Mouse (Mus musculus): Measurements from ENCODE around the gene Znfx1. TPM values are rescaled to one million over a fixed set of nuclear protein-coding genes. Genes with fewer than 3 reads are reported as not detected.

The Znfx1 gene
- polyA plus RNA-seq, 1 experiment from 2014 or later = 9.8 TPM

DNA sequence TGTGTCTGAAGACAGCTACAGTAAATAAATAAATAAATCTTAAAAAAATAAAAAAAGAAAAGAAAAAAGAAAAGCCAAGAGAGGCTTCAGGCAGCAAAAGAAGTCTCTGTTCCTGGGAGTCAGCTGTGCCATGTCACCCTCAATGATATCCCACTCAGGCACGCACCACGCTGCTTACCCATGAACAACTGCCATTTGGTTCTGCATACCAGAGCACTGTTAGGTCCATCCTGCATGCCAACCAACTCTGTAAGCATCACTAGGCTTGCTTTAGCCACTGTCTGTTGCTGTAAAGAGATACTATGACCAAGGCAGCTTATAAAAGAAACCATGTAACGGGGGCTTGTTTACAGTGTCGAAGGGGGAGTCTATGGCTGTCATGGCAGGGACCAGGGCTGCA is 13.5 kb upstream of the Znfx1 start:
- 95% methylated on average over 4 of the region's 4 CpGs for WGBS
- TF ChIP-seq CTCF (IDR thresholded peaks at IDR 0.05) = no peak
- TF ChIP-seq EP300 (IDR thresholded peaks at IDR 0.05) = no peak
- no peak for ATAC-seq

DNA sequence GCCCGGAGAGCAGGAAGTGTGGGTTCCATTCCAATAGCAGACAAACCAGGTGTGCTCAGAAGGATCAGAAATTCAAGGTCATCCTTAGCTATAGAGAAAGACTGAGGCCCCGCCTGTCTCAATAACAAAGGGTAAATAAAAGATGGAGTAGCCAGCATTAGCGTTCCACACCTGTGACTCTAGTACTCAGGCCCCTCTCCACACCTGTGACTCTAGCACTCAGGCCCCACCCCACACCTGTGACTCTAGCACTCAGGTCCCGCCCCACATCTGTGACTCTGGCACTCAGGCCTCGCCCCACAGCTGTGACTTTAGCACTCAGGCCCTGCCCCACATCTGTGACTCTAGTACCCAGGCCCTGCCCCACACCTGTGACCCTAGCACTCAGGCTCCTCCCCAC is 11.8 kb upstream of the Znfx1 start:
- Histone ChIP-seq H3K9ac (replicated peaks; ENCODE audit: low read depth) (no peak overlapping the region), H3K4me1 (ENCODE audit: insufficient read depth, low read depth, low read length) (peaks cover 4% of the 10 kb centered on the region; the same call in 1 of the 2 replicates), H3K4me2 (replicated peaks; ENCODE audit: low read depth, low read length) (no peak overlapping the region), H3K27me3 (replicated peaks; ENCODE audit: insufficient read depth, low read length) (no peaks in the 10 kb centered on the region), H3K4me3 (ENCODE audit: low read depth, low read length) (no peak overlapping the region), H3K9me3 (ENCODE audit: low read length) (no peaks in the 10 kb centered on the region), H3K36me3 (ENCODE audit: insufficient read depth, low read length) (no peaks in the 10 kb centered on the region), H3K27ac (ENCODE audit: low read length) (no peak overlapping the region)
- DNase-seq (ENCODE audit: low spot score) = no peak
- 86% methylated on average over 5 of the region's 5 CpGs for WGBS
- ATAC-seq = no peak
- TF ChIP-seq CTCF (IDR thresholded peaks at IDR 0.05) (no peak), EP300 (IDR thresholded peaks at IDR 0.05) (no peak)

More for the DNA sequence above, 13.5 kb upstream of the Znfx1 start:
- peaks cover 3% of the 10 kb centered on the region; the same call in 1 of the 2 replicates for H3K4me1 ChIP-seq (ENCODE audit: insufficient read depth, low read depth, low read length)
- no peaks in the 10 kb centered on the region for H3K36me3 ChIP-seq (ENCODE audit: insufficient read depth, low read length)
- no peaks in the 10 kb centered on the region for H3K27me3 ChIP-seq (replicated peaks; ENCODE audit: insufficient read depth, low read length)
- no peak for DNase-seq (ENCODE audit: low spot score)
- no peak overlapping the region for H3K9ac ChIP-seq (replicated peaks; ENCODE audit: low read depth)
- no peaks in the 10 kb centered on the region for H3K9me3 ChIP-seq (ENCODE audit: low read length)
- H3K4me2 ChIP-seq (replicated peaks; ENCODE audit: low read depth, low read length) = no peak overlapping the region
- H3K27ac ChIP-seq (ENCODE audit: low read length) = no peak overlapping the region
- no peak overlapping the region for H3K4me3 ChIP-seq (ENCODE audit: low read depth, low read length)

DNA sequence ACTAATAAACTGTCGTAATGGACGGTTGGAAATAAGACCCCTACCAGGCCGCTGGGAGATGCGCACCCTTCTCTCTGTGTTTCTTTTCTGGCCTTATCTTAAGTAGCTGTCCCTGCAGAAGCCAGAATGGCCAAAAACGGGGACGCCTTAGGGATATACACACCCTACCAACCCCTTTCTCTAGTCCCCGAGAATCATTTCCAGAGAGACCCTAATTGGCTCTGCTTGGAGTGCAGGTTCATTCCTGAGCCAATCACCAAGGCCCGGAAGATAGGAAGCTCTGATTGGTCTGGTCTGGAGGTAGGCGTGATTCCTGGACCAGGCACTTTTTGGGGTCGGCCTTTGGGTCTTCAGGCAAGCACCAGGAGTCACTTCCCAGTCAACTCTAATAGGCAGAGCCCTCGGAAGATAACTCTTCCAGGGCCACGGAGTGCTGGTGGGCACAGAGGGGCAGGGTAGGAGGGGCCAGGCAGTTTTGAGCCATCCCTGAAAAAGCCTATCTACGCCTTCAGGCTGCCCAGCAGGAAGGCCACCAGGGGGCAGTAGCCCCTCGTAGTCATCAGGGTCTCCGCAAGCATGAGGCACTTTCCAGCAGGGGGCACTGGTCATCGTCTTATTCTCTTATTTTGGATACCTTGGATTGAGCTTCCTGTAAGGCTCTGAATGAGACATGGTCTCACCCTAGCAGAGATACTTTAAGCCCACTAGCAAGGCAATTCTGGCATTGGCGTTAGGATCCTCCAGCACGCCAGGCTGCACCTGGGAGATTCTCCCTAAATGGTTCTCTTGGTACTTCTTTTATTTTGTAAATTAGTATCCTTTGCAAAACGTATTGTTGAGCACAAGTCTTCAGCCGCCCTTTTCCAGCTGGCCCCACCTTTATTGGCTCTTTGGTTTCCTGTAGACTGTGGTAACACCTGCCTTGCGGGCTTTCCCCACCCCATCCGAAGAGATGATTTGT is 9.1 kb upstream of the Znfx1 start:
- 9% methylated on average over 22 of the region's 22 CpGs for WGBS
- DNase-seq (ENCODE audit: low spot score) = peak; percentile 95

DNA sequence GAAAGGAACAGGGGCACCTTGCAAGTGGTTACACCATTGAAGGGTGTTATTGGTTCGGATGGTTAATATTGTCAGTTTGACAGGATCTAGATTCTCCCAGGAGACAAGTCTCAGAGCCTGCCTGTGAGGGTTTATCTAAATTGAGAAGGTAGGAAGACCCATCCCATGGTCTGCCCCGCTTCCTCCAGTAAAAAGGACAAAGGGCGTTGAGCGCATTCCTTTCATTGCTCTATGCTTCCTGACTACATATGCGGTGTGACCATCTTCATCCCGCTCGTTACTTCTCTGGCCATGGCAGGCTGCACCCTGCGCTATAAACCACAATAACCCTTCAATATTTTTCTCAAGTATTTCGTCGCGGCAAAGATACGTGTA is 8.4 kb upstream of the Znfx1 start:
- no peak for DNase-seq (ENCODE audit: low spot score)
- H3K27ac ChIP-seq (ENCODE audit: low read length) = no peak overlapping the region
- ATAC-seq = no peak
- peaks cover 4% of the 10 kb centered on the region; the same call in 1 of the 2 replicates for H3K4me1 ChIP-seq (ENCODE audit: insufficient read depth, low read depth, low read length)
- no peaks in the 10 kb centered on the region for H3K9me3 ChIP-seq (ENCODE audit: low read length)
- H3K9ac ChIP-seq (replicated peaks; ENCODE audit: low read depth) = 0 out of 2 replicates have a peak overlapping the region, but pooled peaks have one; percentile 16
- H3K36me3 ChIP-seq (ENCODE audit: insufficient read depth, low read length) = no peaks in the 10 kb centered on the region
- no peak for TF ChIP-seq CTCF (IDR thresholded peaks at IDR 0.05)
- no peaks in the 10 kb centered on the region for H3K27me3 ChIP-seq (replicated peaks; ENCODE audit: insufficient read depth, low read length)
- H3K4me3 ChIP-seq (ENCODE audit: low read depth, low read length) = peak overlapping the region; percentile 35
- H3K4me2 ChIP-seq (replicated peaks; ENCODE audit: low read depth, low read length) = peak overlapping the region; percentile 58
- WGBS = 19% methylated on average over 12 of the region's 12 CpGs

More for the DNA sequence above, 9.1 kb upstream of the Znfx1 start:
- peak; percentile 96 for ATAC-seq
- Histone ChIP-seq H3K27ac (ENCODE audit: low read length) (no peak overlapping the region), H3K4me3 (ENCODE audit: low read depth, low read length) (peak overlapping the region; percentile 35), H3K9ac (replicated peaks; ENCODE audit: low read depth) (0 out of 2 replicates have a peak overlapping the region, but pooled peaks have one; percentile 16), H3K36me3 (ENCODE audit: insufficient read depth, low read length) (no peaks in the 10 kb centered on the region), H3K4me1 (ENCODE audit: insufficient read depth, low read depth, low read length) (peaks cover 4% of the 10 kb centered on the region; the same call in 1 of the 2 replicates), H3K27me3 (replicated peaks; ENCODE audit: insufficient read depth, low read length) (no peaks in the 10 kb centered on the region), H3K9me3 (ENCODE audit: low read length) (no peaks in the 10 kb centered on the region), H3K4me2 (replicated peaks; ENCODE audit: low read depth, low read length) (peak overlapping the region; percentile 58)
- peak; percentile 100 for TF ChIP-seq CTCF (IDR thresholded peaks at IDR 0.05)
- TF ChIP-seq EP300 (IDR thresholded peaks at IDR 0.05) = peak; percentile 6

DNA sequence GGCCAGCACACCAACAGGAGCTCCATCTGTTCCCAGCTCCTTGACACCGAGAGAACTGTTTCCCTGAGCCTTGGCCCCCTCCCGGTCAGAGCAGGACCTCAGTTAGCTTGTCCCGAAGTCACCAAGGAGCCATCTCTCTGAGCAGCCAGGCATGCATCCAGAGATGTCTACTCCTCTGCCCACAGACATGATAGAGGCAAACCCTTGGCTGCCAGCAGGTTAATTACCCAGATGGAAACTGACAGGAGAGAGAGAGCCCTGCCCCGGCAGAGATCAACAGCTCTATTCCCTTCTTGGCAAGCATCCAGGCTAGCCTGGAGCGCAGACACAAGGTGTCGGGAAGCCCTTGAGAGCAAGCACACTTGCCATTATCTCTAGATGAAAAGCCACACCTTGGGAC is 7.5 kb upstream of the Znfx1 start:
- TF ChIP-seq EP300 (IDR thresholded peaks at IDR 0.05) (no peak), CTCF (IDR thresholded peaks at IDR 0.05) (no peak)
- Histone ChIP-seq H3K9me3 (ENCODE audit: low read length) (no peaks in the 10 kb centered on the region), H3K4me2 (replicated peaks; ENCODE audit: low read depth, low read length) (no peak overlapping the region), H3K4me1 (ENCODE audit: insufficient read depth, low read depth, low read length) (peaks cover 4% of the 10 kb centered on the region; the same call in 1 of the 2 replicates), H3K27ac (ENCODE audit: low read length) (no peak overlapping the region), H3K27me3 (replicated peaks; ENCODE audit: insufficient read depth, low read length) (no peaks in the 10 kb centered on the region), H3K36me3 (ENCODE audit: insufficient read depth, low read length) (peaks cover 8% of the 10 kb centered on the region), H3K9ac (replicated peaks; ENCODE audit: low read depth) (no peak overlapping the region), H3K4me3 (ENCODE audit: low read depth, low read length) (no peak overlapping the region)
- DNase-seq (ENCODE audit: low spot score) (no peak), ATAC-seq (no peak)
- 53% methylated on average over 6 of the region's 6 CpGs for WGBS

DNA sequence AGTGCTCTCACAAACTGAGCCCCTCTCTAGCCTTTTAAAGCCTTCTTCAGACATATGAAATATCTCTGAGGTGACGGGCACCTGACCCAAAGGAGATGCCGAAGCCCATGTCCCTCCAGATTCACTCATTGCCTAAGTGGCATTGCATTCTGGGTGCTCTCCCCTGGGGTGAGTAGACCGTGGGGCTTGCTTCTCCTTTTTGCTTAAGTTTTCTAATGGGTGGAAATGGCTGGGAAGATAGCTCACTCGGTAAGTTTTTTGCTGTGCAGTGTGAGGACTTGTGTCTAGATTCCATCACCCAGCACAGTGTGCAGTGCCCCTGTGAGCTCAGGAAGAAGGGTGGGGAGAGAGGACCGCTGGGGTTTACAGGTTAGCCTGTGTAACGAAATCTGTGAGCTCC is 4.8 kb upstream of the Znfx1 start:
- WGBS = 37% methylated on average over 6 of the region's 6 CpGs
- TF ChIP-seq CTCF (IDR thresholded peaks at IDR 0.05) (no peak), EP300 (IDR thresholded peaks at IDR 0.05) (no peak)
- no peak overlapping the region for H3K27ac ChIP-seq (ENCODE audit: low read length)

More for the DNA sequence above, 4.8 kb upstream of the Znfx1 start:
- no peaks in the 10 kb centered on the region for H3K27me3 ChIP-seq (replicated peaks; ENCODE audit: insufficient read depth, low read length)
- DNase-seq (ENCODE audit: low spot score) (no peak), ATAC-seq (no peak)
- H3K4me1 ChIP-seq (ENCODE audit: insufficient read depth, low read depth, low read length) = peaks cover 10% of the 10 kb centered on the region; the same call in 1 of the 2 replicates
- no peak overlapping the region for H3K9ac ChIP-seq (replicated peaks; ENCODE audit: low read depth)
- no peak overlapping the region for H3K4me3 ChIP-seq (ENCODE audit: low read depth, low read length)
- peaks cover 10% of the 10 kb centered on the region for H3K36me3 ChIP-seq (ENCODE audit: insufficient read depth, low read length)
- H3K9me3 ChIP-seq (ENCODE audit: low read length) = no peaks in the 10 kb centered on the region
- H3K4me2 ChIP-seq (replicated peaks; ENCODE audit: low read depth, low read length) = no peak overlapping the region
